Mouse (Mus musculus) ES-Bruce4 (cell line): ENCODE data around the gene Rab8a.

Source experiments
- CTCF ChIP-seq: IDR thresholded peaks from one replicate; pipeline ENCODE4 v1.8.1; 2011; ENCODE audit warnings: low read depth, low read length
- POLR2A ChIP-seq: IDR thresholded peaks from one replicate; pipeline ENCODE4 v1.8.1; 2011; ENCODE audit warnings: low read length; ENCODE audit not compliant: insufficient read depth

DNA sequence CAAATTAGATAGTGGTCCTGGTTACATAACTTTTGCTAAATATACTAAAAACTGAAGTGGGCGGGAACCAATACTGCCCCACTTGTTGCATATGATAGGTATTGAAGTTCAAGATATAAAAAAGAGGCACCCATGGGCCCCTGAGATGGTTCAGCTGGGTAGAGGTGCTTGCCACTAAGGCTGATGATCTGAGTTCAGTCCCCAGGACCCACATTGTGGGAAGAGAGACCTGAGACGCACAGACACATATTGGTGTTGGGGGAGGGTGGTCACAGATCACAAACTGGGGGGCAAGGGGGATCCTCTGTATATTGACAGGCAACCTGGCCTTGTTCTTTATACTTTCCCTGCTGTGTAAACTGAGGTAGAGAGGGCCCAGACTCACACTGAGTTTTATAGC, 23.6 kb upstream of the Rab8a start:
- TF ChIP-seq CTCF (no peak), POLR2A (no peak)
